Mouse (Mus musculus) hindbrain, postnatal 0 days (tissue): ENCODE results near the gene Map4k1. TPM values are rescaled to one million over a fixed set of nuclear protein-coding genes. Genes with fewer than 3 reads are reported as not detected.

ENCODE experiments used
- ATAC-seq: fragments of 200-750 bp; cut with Nextera tagmentation; 2 replicates; pipeline ENCODE4 v1.8.0; 2017; ENCODE audit warnings: mild to moderate bottlenecking, moderate TSS enrichment, moderate library complexity
- DNase-seq: peaks from one replicate; pipeline ENCODE4 v3.0.0-alpha.2; 2015; ENCODE audit warnings: low spot score
- H3K27ac ChIP-seq: fragments of 300-500 bp; sonication (generic); 2 replicates; pipeline ENCODE4 v1.5.1; 2014; ENCODE audit warnings: mild to moderate bottlenecking
- H3K27me3 ChIP-seq: fragments of 300-500 bp; sonication (generic); 2 replicates; pipeline ENCODE4 v1.6.1; 2014; ENCODE audit warnings: low read length, mixed read lengths; ENCODE audit not compliant: insufficient read depth
- H3K36me3 ChIP-seq: fragments of 300-500 bp; sonication (generic); 2 replicates; pipeline ENCODE4 v1.6.1; 2014; ENCODE audit warnings: low read length, mixed read lengths; ENCODE audit not compliant: insufficient read depth
- H3K4me1 ChIP-seq: fragments of 300-500 bp; sonication (generic); 2 replicates; pipeline ENCODE4 v1.6.1; 2014; ENCODE audit warnings: antibody characterized with exemption, low read length, mixed read lengths; ENCODE audit not compliant: insufficient read depth
- H3K4me2 ChIP-seq: fragments of 300-500 bp; sonication (generic); 2 replicates; pipeline ENCODE4 v1.6.1; 2014; ENCODE audit warnings: low read depth, mild to moderate bottlenecking, low read length, moderate library complexity, mixed read lengths
- H3K4me3 ChIP-seq: fragments of 300-500 bp; sonication (generic); 2 replicates; pipeline ENCODE4 v1.5.1; 2014; ENCODE audit warnings: low read length
- H3K9ac ChIP-seq: fragments of 300-500 bp; sonication (generic); replicated peaks from 2 replicates; pipeline ENCODE4 v1.6.1; 2014; ENCODE audit warnings: mild to moderate bottlenecking, low read length, moderate library complexity, mixed read lengths
- H3K9me3 ChIP-seq: fragments of 300-500 bp; sonication (generic); 2 replicates; pipeline ENCODE4 v1.6.1; 2016; ENCODE audit warnings: low read length, mixed read lengths
- CTCF ChIP-seq: IDR thresholded peaks from 2 replicates; pipeline ENCODE4 v1.5.1; 2016; ENCODE audit warnings: antibody characterized with exemption, control low read depth, low read depth
- WGBS: fragments of 180-500 bp; shearing (Covaris S2); extraction: QIAGEN DNeasy Blood & Tissue Kit; methylation state at CpG from one replicate; pipeline ENCODE4 v1.1.7; 2014; 5-methylcytosine and 5-hydroxymethylcytosine counted together
- polyA plus RNA-seq: library from polyadenylated mRNA; unstranded; fragments of >200 nt; fragmentation: Nextera tagmentation; extraction: Ambion mirVana; gene quantifications from 2 replicates; pipeline ENCODE4 v1.2.1, GENCODE M21; 2015
- total RNA-seq: library from RNA; depleted of rRNA; stranded (reverse); fragments of >200 nt; gene quantifications from 2 replicates; pipeline ENCODE4 v1.2.3, GENCODE M21; 2014

Gene Map4k1
- total and polyA plus RNA-seq, 2 experiments from 2014 or later: 5.8 to 15.0 TPM

GRCm38 (mm10) chr7:28959505-28960045, 22.3 kb upstream of the Map4k1 start:
- no peaks in the 10 kb centered on the region for H3K36me3 ChIP-seq
- H3K27me3 ChIP-seq: no peaks in the 10 kb centered on the region
- peak overlapping the region; percentile 97; the same call in 1 of the 2 replicates for H3K4me3 ChIP-seq
- no peak overlapping the region for H3K27ac ChIP-seq
- H3K4me2 ChIP-seq: peak overlapping the region; percentile 83
- H3K9ac ChIP-seq: peak overlapping the region; percentile 92; the same call in 1 of the 2 replicates
- H3K9me3 ChIP-seq: no peaks in the 10 kb centered on the region
- H3K4me1 ChIP-seq: peaks cover 20% of the 10 kb centered on the region
- DNase-seq (no peak), ATAC-seq (no peak)
- no peak for TF ChIP-seq CTCF
- 49% methylated on average over 6 of the region's 6 CpGs for WGBS

DNA sequence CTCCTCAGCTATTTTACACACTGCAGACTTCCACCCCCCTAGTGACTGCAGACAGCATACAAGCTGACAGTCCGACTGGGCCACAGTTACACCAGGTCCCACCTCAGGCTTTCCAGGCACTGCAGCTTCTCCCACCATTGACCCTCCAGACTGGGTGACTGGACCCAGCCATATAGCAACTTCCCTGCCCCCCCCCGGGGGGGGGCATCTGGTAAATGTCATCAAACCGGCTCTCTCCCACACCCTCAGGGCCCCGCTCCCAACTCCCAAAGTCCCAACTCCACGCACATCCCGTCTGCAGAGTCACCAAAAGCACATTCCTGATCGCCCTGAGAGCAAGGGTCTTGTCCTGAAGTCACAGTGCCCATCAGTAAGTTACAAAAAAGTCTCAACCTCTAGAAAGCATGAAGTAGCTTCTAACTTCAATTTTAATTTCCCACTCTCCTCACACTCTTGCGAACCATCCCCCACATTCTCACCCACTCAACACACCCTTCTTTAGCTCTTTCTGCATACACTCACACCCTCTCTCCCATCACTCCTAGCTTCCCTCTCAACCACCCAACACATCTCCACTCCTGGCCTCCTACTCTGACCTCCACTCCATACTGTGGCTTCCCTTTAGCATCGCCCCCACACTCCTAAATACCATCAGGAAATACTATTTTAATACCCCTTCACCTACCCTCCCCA, 21.4 kb upstream of the Map4k1 start:
- 0 out of 2 replicates have a peak overlapping the region, but pooled peaks have one; percentile 26 for H3K27ac ChIP-seq
- 36% methylated on average over 9 of the region's 9 CpGs for WGBS
- ATAC-seq: no peak

DNA sequence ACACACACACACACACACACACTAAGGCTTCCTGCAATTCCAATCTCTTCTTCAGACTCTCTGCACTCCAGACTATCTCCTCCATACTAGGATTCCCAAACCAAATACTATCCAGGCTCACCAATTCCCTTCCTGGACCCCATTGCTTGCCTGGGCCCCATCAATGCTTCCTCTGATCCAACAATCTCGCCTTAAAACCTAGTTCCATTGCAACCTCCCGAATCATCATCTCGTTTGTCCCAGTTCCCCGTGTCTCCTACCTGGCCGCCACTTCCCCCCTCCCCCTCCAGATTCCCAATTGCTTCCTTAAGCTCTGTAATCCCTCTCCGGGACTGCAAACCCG, 20.3 kb upstream of the Map4k1 start:
- Histone ChIP-seq H3K9me3 (no peaks in the 10 kb centered on the region), H3K4me1 (peaks cover 20% of the 10 kb centered on the region), H3K9ac (peak overlapping the region; percentile 92), H3K36me3 (no peaks in the 10 kb centered on the region), H3K27ac (peak overlapping the region; percentile 88), H3K27me3 (no peaks in the 10 kb centered on the region), H3K4me3 (peak overlapping the region; percentile 97), H3K4me2 (peak overlapping the region; percentile 83)
- TF ChIP-seq CTCF: no peak
- under 1% methylated on average over 7 of the region's 7 CpGs for WGBS
- DNase-seq (peak; percentile 28), ATAC-seq (peak; percentile 1; the same call in 1 of the 2 replicates)

More for the DNA sequence above, 21.4 kb upstream of the Map4k1 start:
- Histone ChIP-seq H3K36me3 (no peaks in the 10 kb centered on the region), H3K27me3 (no peaks in the 10 kb centered on the region), H3K9me3 (no peaks in the 10 kb centered on the region), H3K4me2 (peak overlapping the region; percentile 83), H3K4me1 (peaks cover 20% of the 10 kb centered on the region), H3K4me3 (peak overlapping the region; percentile 97), H3K9ac (peak overlapping the region; percentile 92)
- no peak for TF ChIP-seq CTCF
- no peak for DNase-seq

DNA sequence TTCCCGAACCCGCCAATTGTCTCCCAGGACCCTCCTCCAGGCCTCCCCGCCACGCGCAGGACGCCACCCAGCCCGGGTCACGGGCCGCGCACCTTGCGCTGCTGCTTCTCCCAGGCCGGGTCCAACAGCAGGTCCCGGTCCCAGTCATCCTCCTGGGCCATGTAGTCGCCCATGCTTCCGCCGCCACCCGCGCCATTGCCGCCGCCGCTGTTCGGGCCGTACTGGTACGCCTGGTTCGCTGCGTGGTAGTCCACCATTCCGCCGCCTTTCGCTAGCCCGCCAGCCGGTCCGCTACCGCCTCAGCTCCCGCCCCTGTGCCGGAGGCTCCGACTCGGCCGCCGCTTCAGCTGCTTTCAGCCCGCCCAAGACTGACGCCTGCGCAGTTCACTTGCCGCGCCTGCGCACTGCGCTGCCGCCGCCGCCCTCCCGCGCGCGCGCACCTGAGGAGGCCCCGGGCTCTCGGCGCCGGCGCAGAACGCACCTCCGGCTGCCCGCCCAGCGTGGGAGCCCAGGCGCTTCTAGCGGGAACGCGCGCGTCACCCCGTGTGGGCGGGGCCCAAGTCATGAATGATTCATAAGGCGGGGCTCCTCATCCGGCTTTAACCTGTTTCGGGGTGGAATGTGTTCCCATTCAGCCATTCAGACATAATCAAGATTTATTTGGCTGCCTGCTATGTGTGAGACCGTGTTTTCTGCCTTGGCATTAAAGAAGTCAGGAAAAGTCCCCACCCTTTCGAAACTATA, 19.8 kb upstream of the Map4k1 start, which contains the start of gene Actn4:
TSS of gene Actn4 (minus strand) at position 414 of the 744 bp plus-strand sequence.
- WGBS: under 1% methylated on average over 64 of the region's 76 CpGs
- Histone ChIP-seq H3K9ac (peak within 1 kb of the TSS; percentile 92), H3K36me3 (no peaks in the 10 kb centered on the region), H3K27me3 (no peaks in the 10 kb centered on the region), H3K4me1 (peaks cover 20% of the 10 kb centered on the region), H3K4me2 (peak within 1 kb of the TSS; percentile 83), H3K27ac (peak within 1 kb of the TSS; percentile 88), H3K9me3 (no peaks in the 10 kb centered on the region), H3K4me3 (peak within 1 kb of the TSS; percentile 97)
- TF ChIP-seq CTCF: no peak
- peak; percentile 100 for DNase-seq
- peak; percentile 95 for ATAC-seq

- H3K9ac ChIP-seq: no peak overlapping the region
- no peaks in the 10 kb centered on the region for H3K9me3 ChIP-seq
- no peak for TF ChIP-seq CTCF
- no peaks in the 10 kb centered on the region for H3K27me3 ChIP-seq
- ATAC-seq: no peak
- no peaks in the 10 kb centered on the region for H3K36me3 ChIP-seq
- H3K27ac ChIP-seq: no peak overlapping the region
- H3K4me1 ChIP-seq: peaks cover 20% of the 10 kb centered on the region
- no peak for DNase-seq
- no peak overlapping the region for H3K4me2 ChIP-seq
- WGBS: 84% methylated on average over 3 of the region's 3 CpGs
- H3K4me3 ChIP-seq: no peak overlapping the region
These were observed 18.4 kb upstream of the Map4k1 start for GRCm38 (mm10) chr7:28963399-28963923.

DNA sequence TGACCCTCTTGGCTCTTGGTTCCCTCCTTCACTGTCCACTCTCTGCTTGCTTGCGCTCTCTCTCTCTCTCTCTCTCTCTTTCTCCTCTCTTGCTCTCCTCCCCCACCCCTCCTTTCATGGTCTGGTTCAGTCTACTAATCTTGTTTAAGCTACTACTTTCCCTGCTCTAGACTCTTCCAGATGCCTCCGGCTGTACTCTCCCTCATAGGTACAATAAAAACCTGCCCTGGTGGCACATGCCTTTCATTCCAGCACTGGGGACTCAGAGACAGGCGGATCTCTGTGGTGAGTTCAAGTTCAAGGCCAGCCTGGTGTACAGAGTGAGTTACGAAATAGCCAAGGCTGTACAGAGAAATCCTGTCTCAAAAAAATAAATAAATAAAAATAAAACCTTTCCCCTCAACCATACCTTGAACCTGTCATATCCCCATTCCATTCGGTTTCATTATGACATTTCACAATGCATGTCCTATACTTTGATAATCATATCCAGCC, 16.5 kb upstream of the Map4k1 start:
- DNase-seq (no peak), ATAC-seq (no peak)
- Histone ChIP-seq H3K9ac (no peak overlapping the region), H3K27me3 (no peaks in the 10 kb centered on the region), H3K36me3 (no peaks in the 10 kb centered on the region), H3K4me2 (no peak overlapping the region), H3K9me3 (no peaks in the 10 kb centered on the region), H3K4me1 (peaks cover 7% of the 10 kb centered on the region), H3K27ac (no peak overlapping the region), H3K4me3 (no peak overlapping the region)
- WGBS: 87% methylated on average over 5 of the region's 5 CpGs
- no peak for TF ChIP-seq CTCF
